Mouse (Mus musculus): Measurements from ENCODE around the gene Rdh5.

- TF ChIP-seq POLR2A (IDR thresholded peaks at IDR 0.05; ENCODE audit: borderline replicate concordance, low read depth, low read length) (no peak), CTCF (IDR thresholded peaks at IDR 0.05; ENCODE audit: low read depth, low read length) (no peak)
Observed at GRCm38 (mm10) chr10:128900698-128901097, 22.0 kb downstream of the Rdh5 start, which contains the start of gene Cd63.
